Mouse (Mus musculus) cortical plate, adult 2 months (tissue): Measurements from ENCODE around the gene Mgat4b.

Experiments
- CTCF ChIP-seq: fragments of 200-500 bp; IDR thresholded peaks from 2 replicates; pipeline ENCODE4 v1.5.1; 2011; ENCODE audit warnings: mild to moderate bottlenecking, control low read depth, low read length; ENCODE audit not compliant: insufficient read depth; ENCODE audit errors: extremely low read depth
- POLR2A ChIP-seq: fragments of 200-500 bp; IDR thresholded peaks from 2 replicates; pipeline ENCODE4 v1.6.1; 2011; ENCODE audit warnings: mild to moderate bottlenecking, low read length, control low read depth; ENCODE audit not compliant: insufficient read depth; ENCODE audit errors: extremely low read depth

GRCm38 (mm10) chr11:50238821-50239791 lies 28.4 kb downstream of the Mgat4b start:
- TF ChIP-seq CTCF (no peak), POLR2A (no peak)
